28 mouse cellular contexts compared by ENCODE assay signal in genomic region chr15:74215326-74215725, GRCm38 (mm10).
"Had no signal": no experiment of that assay in that cellular context is flagged by ENCODE, and none has a peak within 500 bp of the region (broad histone marks: within the 10 kb centered on the region; RNA-seq: fewer than 3 reads in every experiment).

No protein-coding gene starts in this region.

- H3K9ac ChIP-seq: limb, embryonic 12.5 days; limb, embryonic 13.5 days; limb, embryonic 15.5 days; liver, embryonic 12.5 days; liver, embryonic 13.5 days; liver, embryonic 14.5 days; liver, embryonic 15.5 days; liver, postnatal 0 days; lung, embryonic 14.5 days; lung, embryonic 15.5 days; midbrain, embryonic 12.5 days; midbrain, embryonic 13.5 days had no signal

- H3K27me3 ChIP-seq: liver, embryonic 12.5 days; liver, embryonic 13.5 days; liver, embryonic 15.5 days; lung, embryonic 15.5 days had no signal

- H3K4me3 ChIP-seq: left cerebral cortex, adult 2 months; limb, embryonic 10.5 days; limb, embryonic 12.5 days; limb, embryonic 13.5 days; limb, embryonic 15.5 days; liver, embryonic 12.5 days; liver, embryonic 13.5 days; liver, embryonic 15.5 days; lung, embryonic 15.5 days; megakaryocyte, embryonic 14.5 days; midbrain, embryonic 12.5 days; midbrain, embryonic 13.5 days; myocyte had no signal

- DNase-seq: left cerebral cortex, postnatal 4 days; liver; liver, embryonic 13.5 days; liver, postnatal 0 days; lung, adult 18-20 months; lung, adult 2 months; lung, embryonic 14.5 days; lung, postnatal 10 days; lung, postnatal 14 days; lung, postnatal 36 days; lung, postnatal 4 days; midbrain, embryonic 14.5 days had no signal

- H3K4me2 ChIP-seq: limb, embryonic 12.5 days; limb, embryonic 13.5 days; limb, embryonic 15.5 days; liver, embryonic 11.5 days; liver, embryonic 12.5 days; liver, embryonic 13.5 days; liver, embryonic 15.5 days; lung, embryonic 14.5 days; lung, embryonic 15.5 days; midbrain, embryonic 12.5 days; midbrain, embryonic 13.5 days had no signal

- H3K36me3 ChIP-seq: limb, embryonic 10.5 days; limb, embryonic 12.5 days; limb, embryonic 13.5 days; limb, embryonic 15.5 days; liver, embryonic 12.5 days; liver, embryonic 13.5 days; liver, embryonic 15.5 days; lung, embryonic 15.5 days; midbrain, embryonic 12.5 days; midbrain, embryonic 13.5 days had no signal

- H3K9me3 ChIP-seq: limb, embryonic 10.5 days; limb, embryonic 12.5 days; limb, embryonic 13.5 days; limb, embryonic 15.5 days; liver, embryonic 12.5 days; liver, embryonic 13.5 days; liver, embryonic 15.5 days; lung, embryonic 15.5 days; megakaryocyte, embryonic 14.5 days; midbrain, embryonic 12.5 days; midbrain, embryonic 13.5 days had no signal

- ATAC-seq: liver, embryonic 12.5 days; liver, postnatal 0 days; lung, postnatal 0 days; midbrain, embryonic 13.5 days had no signal

- H3K27ac ChIP-seq: left cerebral cortex, adult 2 months; limb, embryonic 10.5 days; limb, embryonic 12.5 days; limb, embryonic 13.5 days; limb, embryonic 15.5 days; liver, embryonic 12.5 days; liver, embryonic 13.5 days; liver, embryonic 14.5 days; liver, embryonic 15.5 days; lung, embryonic 15.5 days; macrophage; midbrain, embryonic 12.5 days; midbrain, embryonic 13.5 days had no signal

- H3K4me1 ChIP-seq: limb, embryonic 12.5 days; limb, embryonic 13.5 days; limb, embryonic 15.5 days; liver, embryonic 13.5 days; liver, embryonic 15.5 days had no signal
